Mouse (Mus musculus) liver, embryonic 14.5 days (tissue): Measurements from ENCODE around the gene Col26a1. TPM values are rescaled to one million over a fixed set of nuclear protein-coding genes. Genes with fewer than 3 reads are reported as not detected.

Experiments used
- ATAC-seq: fragments of 200-750 bp; cut with Nextera tagmentation; 2 replicates; pipeline ENCODE4 v1.8.0; 2017; ENCODE audit warnings: moderate number of reproducible peaks, mild to moderate bottlenecking, moderate library complexity; ENCODE audit not compliant: insufficient read depth
- DNase-seq, 3 experiments: peaks; one replicate each; pipeline ENCODE4 v3.0.0-alpha.2; 2012 to 2013; ENCODE audit warnings: low read depth in 3 of 3, low spot score in 3 of 3
- H3K27ac ChIP-seq: fragments of 300-500 bp; sonication (generic); 2 replicates; pipeline ENCODE4 v1.5.1; 2014; ENCODE audit warnings: moderate library complexity, mild to moderate bottlenecking, control low read depth, inconsistent platforms
- H3K27me3 ChIP-seq: fragments of 300-500 bp; sonication (generic); 2 replicates; pipeline ENCODE4 v1.6.1; 2014; ENCODE audit warnings: mild to moderate bottlenecking, low read length, moderate library complexity; ENCODE audit not compliant: control insufficient read depth, insufficient read depth
- H3K36me3 ChIP-seq: fragments of 300-500 bp; sonication (generic); replicated peaks from 2 replicates; pipeline ENCODE4 v1.6.1; 2014; ENCODE audit warnings: low read depth; ENCODE audit not compliant: control insufficient read depth, insufficient read depth
- H3K4me1 ChIP-seq, 2 experiments: fragments of 200-500 bp in 1 of 2; fragments of 300-500 bp in 1 of 2; sonication (generic) in 1 of 2; replicated peaks; 2 replicates each; pipeline ENCODE4 v1.6.1; 2012 to 2014; ENCODE audit warnings: antibody characterized with exemption in 1 of 2, inconsistent platforms in 1 of 2, low read length in 1 of 2; ENCODE audit not compliant: control insufficient read depth in 2 of 2, insufficient read depth in 2 of 2
- H3K4me2 ChIP-seq: fragments of 300-500 bp; sonication (generic); 2 replicates; pipeline ENCODE4 v1.6.1; 2014; ENCODE audit warnings: low read depth, mild to moderate bottlenecking, control low read depth, moderate library complexity
- H3K4me3 ChIP-seq, 2 experiments: fragments of 200-500 bp in 1 of 2; fragments of 300-500 bp in 1 of 2; sonication (generic) in 1 of 2; 2 replicates each; pipeline ENCODE4 v1.5.1; 2012 to 2014; ENCODE audit warnings: low read depth in 2 of 2, low read length in 2 of 2, mild to moderate bottlenecking in 2 of 2, control low read depth in 1 of 2, inconsistent platforms in 1 of 2, moderate library complexity in 1 of 2; ENCODE audit not compliant: insufficient read depth in 1 of 2
- H3K9ac ChIP-seq: fragments of 300-500 bp; sonication (generic); replicated peaks from 2 replicates; pipeline ENCODE4 v1.6.1; 2014; ENCODE audit warnings: mild to moderate bottlenecking, control low read depth, moderate library complexity
- H3K9me3 ChIP-seq: fragments of 300-500 bp; sonication (generic); 2 replicates; pipeline ENCODE4 v1.6.1; 2016; ENCODE audit warnings: low read length, mixed read lengths; ENCODE audit not compliant: control insufficient read depth
- CTCF ChIP-seq: IDR thresholded peaks from 2 replicates; pipeline ENCODE4 v1.5.1; 2016; ENCODE audit warnings: antibody characterized with exemption, low read depth, control low read depth
- EP300 ChIP-seq: IDR thresholded peaks from 2 replicates; pipeline ENCODE4 v1.6.1; 2016; ENCODE audit warnings: antibody characterized with exemption, low read depth
- WGBS: fragments of 180-500 bp; shearing (Covaris S2); extraction: QIAGEN DNeasy Blood & Tissue Kit; methylation state at CpG from one replicate; pipeline ENCODE4 v1.1.7; 2014; ENCODE audit not compliant: insufficient replicate concordance; 5-methylcytosine and 5-hydroxymethylcytosine counted together
- polyA plus RNA-seq, 2 experiments: library from polyadenylated mRNA; depleted of rRNA in 1 of 2; stranded (reverse) in 1 of 2; unstranded in 1 of 2; fragments of >200 nt; fragmentation: Nextera tagmentation in 1 of 2; extraction: Ambion mirVana in 1 of 2; gene quantifications; 2 replicates each; pipeline versions ENCODE4 v1.2.1 to v1.2.3; 2012 to 2014

Col26a1 gene
- polyA plus RNA-seq, 2 experiments, result 0.06 to 0.18 TPM

DNA sequence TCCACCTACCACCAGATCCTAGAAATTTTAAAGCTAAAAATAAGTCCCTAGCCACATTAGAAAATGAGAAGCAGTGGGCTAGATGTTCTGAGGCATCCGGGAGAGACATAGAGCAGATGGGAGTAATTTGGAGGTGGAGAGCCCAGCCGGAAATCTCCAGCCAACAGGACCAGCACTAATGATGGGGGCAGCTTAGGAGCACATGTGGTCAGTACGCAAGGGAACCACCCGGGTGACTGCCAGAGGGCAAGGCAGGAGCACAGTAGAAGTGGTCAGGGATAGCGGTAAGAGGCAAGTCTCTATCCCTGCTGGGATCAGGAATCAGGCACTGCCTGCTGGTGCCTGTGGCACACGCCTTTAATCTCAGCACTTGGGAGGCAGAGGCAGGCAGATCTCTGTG is 32.3 kb downstream of the Col26a1 start:
- no peak overlapping the region for H3K9ac ChIP-seq
- H3K27me3 ChIP-seq, result no peaks in the 10 kb centered on the region
- no peak overlapping the region for H3K27ac ChIP-seq
- 74% methylated on average over 6 of the region's 6 CpGs for WGBS
- H3K9me3 ChIP-seq, result no peaks in the 10 kb centered on the region
- no peak for DNase-seq
- TF ChIP-seq CTCF (no peak), EP300 (no peak)
- H3K4me1 ChIP-seq, result no peaks in the 10 kb centered on the region
- H3K4me3 ChIP-seq, result no peak overlapping the region
- H3K4me2 ChIP-seq, result no peak overlapping the region
- no peaks in the 10 kb centered on the region for H3K36me3 ChIP-seq
- ATAC-seq, result no peak

DNA sequence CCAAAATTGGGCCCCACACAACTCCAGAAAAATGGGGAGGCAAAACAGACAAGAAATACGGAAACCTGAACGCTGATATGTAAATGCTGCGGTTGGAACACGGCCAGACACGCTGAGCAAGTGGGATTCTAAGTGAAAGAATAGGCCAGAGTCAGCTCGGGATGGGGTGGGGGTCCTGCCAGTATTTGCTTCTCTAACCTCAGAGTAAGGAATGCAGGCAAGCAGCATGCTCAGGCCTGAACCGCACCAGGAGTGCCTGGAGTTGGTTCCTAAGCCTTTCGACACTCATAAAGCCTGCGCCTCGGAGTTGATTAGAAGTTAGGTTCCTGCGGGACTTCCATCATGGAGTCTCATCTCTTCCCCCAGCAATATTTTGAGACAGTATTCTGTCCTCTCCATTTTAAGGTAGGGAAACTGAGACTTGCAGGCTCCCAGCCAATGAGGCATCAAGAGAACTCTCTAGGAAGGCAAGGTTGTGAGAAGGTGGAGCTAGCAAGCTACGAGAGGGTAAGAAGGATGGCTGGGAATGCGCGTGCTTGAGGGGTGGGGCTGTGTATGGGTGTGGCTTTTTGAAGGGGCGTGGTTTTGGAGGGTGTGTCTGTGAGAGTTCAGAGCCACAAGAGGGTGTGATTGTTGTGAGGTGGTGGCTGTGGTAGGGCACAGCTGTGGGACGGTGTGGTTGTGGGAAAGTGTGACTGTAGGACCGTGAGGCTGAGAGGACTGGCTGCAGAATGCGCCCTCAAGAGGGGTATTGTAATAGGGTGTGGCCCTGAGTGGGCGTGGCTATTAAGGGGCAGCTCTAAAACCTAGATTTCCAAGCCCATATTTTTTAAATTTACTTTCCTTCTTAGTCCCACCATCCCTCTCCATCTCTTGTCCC is 36.4 kb downstream of the Col26a1 start:
- TF ChIP-seq EP300 (no peak), CTCF (no peak)
- H3K4me1 ChIP-seq, result no peaks in the 10 kb centered on the region
- no peaks in the 10 kb centered on the region for H3K9me3 ChIP-seq
- no peak overlapping the region for H3K4me2 ChIP-seq
- no peaks in the 10 kb centered on the region for H3K27me3 ChIP-seq
- H3K9ac ChIP-seq, result no peak overlapping the region
- H3K36me3 ChIP-seq, result no peaks in the 10 kb centered on the region
- DNase-seq, result no peak
- WGBS, result 65% methylated on average over 19 of the region's 19 CpGs
- H3K4me3 ChIP-seq, result no peak overlapping the region
- ATAC-seq, result no peak
- no peak overlapping the region for H3K27ac ChIP-seq

DNA sequence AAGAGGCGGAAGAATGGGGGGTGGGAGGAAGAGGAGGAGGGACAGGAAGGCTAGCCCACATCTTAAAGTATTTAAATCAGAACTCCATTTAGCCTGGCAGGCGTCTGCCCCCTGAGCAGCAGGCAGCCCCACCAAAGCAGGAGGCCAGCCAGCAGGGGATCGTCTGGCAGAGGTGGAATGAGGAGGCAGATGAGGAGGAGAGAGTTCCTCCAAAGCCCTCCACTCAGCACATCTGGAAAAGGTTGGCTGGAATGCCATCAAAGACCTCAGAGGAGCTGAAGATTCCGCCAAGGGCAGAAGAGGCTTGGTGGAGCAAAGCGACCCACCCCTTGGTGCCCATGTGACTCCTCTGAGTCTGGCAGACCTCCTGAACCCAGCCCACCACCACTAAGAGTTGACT is 39.1 kb downstream of the Col26a1 start:
- no peak for TF ChIP-seq EP300
- TF ChIP-seq CTCF, result no peak
- Histone ChIP-seq H3K4me3 (no peak overlapping the region), H3K9ac (no peak overlapping the region), H3K9me3 (no peaks in the 10 kb centered on the region), H3K27me3 (no peaks in the 10 kb centered on the region), H3K4me2 (no peak overlapping the region), H3K36me3 (no peaks in the 10 kb centered on the region), H3K4me1 (no peaks in the 10 kb centered on the region), H3K27ac (no peak overlapping the region)
- DNase-seq (no peak), ATAC-seq (no peak)
- WGBS, result 42% methylated on average over 5 of the region's 5 CpGs

DNA sequence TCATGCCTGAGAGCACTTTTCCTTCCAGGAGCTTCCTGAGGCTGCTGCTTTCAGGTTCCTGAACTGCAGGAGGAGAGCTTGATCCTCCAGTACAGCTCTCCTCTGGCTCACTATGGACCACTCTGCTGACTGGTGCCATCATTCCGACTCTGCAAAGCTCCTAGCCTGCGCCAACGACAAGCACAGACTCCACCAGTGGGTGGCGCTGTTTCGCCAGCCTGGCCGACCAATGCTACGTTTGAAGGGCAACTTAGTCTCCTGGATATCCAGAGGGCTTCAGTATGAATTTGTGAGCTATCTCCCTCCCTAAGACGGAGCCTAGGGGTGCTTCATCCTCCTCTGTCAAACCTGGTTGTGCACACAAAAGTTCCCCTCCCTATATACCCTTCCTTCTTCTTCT is 43.0 kb downstream of the Col26a1 start:
- DNase-seq (peak in 1 of 3 experiments; percentile 6), ATAC-seq (no peak)
- no peaks in the 10 kb centered on the region for H3K9me3 ChIP-seq
- H3K4me3 ChIP-seq, result no peak overlapping the region
- no peaks in the 10 kb centered on the region for H3K27me3 ChIP-seq
- H3K4me1 ChIP-seq, result no peaks in the 10 kb centered on the region
- no peak for TF ChIP-seq EP300
- TF ChIP-seq CTCF, result peak; percentile 84
- no peaks in the 10 kb centered on the region for H3K36me3 ChIP-seq
- no peak overlapping the region for H3K9ac ChIP-seq
- no peak overlapping the region for H3K4me2 ChIP-seq
- 7% methylated on average over 8 of the region's 8 CpGs for WGBS
- H3K27ac ChIP-seq, result no peak overlapping the region

DNA sequence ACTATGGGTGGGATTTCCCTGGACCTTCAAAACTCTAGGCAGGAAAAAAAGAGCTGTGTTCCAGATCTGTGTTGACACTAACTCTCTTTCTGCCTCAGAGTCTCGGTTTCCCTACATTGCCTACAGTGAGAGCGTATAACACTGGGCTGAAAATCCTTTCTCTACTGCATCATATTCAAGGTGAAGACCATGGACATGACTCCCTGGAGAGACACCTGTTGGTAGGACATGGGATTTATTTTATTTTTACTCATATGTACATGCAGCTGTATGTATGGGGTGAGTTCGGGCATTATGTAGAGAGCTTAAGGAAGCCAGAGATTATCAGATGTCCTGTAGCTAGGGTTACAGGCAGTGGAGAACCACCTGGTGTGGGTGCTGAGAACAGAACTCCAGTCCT is 50.0 kb downstream of the Col26a1 start:
- Histone ChIP-seq H3K27me3 (no peaks in the 10 kb centered on the region), H3K27ac (no peak overlapping the region), H3K9ac (no peak overlapping the region), H3K4me2 (no peak overlapping the region), H3K9me3 (no peaks in the 10 kb centered on the region), H3K36me3 (no peaks in the 10 kb centered on the region), H3K4me1 (no peaks in the 10 kb centered on the region; a peak in 1 of 4 replicates), H3K4me3 (no peak overlapping the region)
- 53% methylated on average over 3 of the region's 3 CpGs for WGBS
- TF ChIP-seq EP300 (no peak), CTCF (no peak)
- no peak for DNase-seq
- ATAC-seq, result no peak
